Mouse (Mus musculus) T-helper 1 cell (primary cell): ENCODE data around the gene Ccnd3.

Source experiments
- in situ Hi-C: fragments of 300-600 bp; cut with MboI, MseI; formaldehyde crosslinking; loops from one replicate; pipeline ENCODE4 v1.15.1; 2025; ENCODE audit warnings: high pct_unique_total_duplicates

The Ccnd3 gene

DNA sequence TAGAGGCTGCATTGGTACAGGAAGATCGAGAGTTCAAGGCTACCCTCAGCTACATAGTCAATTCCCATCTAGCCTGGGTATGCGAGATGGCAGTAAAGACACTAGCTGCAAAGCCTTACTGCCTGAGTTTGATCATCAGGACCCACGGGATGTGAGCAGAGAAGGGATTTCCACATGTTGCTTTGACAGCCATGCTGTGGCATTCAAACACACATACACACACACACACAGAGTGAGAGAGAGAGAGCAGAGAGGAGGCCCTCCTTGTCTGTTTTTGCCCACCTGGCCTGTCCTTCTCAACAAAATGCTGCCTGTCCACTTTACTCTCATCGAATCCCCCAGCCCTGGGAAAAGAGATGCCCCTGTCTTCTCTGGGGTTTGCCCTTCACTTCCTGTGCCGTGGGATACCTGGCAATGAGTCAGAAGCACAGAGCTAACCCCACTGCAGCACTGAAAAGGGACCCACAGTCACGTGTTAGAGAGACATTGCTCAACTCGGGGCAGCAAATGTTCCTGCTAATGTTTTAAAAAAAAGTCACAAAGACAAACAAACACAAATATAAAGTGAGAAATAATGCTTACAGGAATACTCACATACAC lies 38.3 kb downstream of the Ccnd3 start:
- in situ Hi-C loops, result no loop called here

DNA sequence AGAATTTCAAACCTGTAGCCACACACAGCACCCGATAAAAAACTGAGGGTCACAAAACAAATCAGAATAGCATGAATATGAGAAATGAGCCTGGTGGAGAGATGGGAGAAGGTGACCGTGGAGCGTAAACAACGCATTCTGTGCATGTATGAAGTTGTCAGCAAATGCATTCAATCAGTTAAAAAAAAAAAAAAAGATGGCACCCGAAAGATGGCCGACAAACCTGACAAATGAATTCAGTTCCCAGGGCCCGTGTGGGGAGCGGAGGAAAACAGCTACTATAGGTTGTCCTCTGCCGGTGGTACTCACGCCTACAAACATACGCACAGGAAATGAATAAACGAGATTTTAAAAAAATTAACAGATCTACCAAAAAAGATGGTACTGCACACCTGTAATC lies 40.3 kb downstream of the Ccnd3 start:
- in situ Hi-C loops, result no loop called here

DNA sequence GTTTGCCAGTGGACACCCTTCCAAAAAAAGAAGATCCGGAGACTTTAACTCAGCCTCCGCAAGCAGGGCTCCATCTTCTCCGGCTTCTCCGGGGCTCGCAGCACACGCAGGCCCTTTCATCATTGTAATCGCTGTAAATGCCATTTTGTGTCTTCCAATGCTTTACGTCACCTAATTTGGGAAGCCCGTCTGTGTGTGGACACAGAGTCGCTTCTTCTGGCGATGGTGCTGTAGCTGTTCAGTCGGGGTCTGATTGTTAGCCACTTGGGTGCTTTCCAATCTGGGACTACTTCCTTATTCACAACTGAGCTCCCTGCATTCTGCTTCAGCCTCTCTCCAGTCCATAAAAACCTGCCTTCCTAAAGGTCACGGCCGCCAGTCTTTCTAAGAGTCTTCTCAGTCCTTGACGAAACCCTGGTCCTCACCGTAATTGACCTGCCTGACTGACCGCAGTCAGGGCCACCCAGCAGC lies 41.0 kb downstream of the Ccnd3 start:
- in situ Hi-C loops, result no loop called here

DNA sequence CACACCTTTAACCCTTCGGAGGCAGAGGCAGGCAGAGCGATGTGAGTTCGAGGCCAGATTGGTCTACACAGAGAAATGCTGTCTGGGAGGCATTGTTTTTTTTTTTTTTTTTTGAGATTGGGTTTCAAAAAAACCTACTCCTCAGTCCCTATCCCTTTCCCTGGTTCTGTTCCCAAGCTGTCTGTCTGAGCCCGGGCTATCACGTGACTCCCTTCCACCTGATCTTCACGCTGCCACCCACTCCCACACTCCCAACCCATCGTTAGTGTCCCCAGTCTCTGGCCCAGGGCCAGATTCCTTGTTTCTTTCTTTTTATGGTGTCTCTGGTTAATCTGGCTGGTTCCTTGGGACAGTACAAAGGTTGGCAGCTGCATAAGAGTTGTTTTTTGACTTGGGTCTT lies 46.2 kb downstream of the Ccnd3 start:
- in situ Hi-C loops, result no loop called here

DNA sequence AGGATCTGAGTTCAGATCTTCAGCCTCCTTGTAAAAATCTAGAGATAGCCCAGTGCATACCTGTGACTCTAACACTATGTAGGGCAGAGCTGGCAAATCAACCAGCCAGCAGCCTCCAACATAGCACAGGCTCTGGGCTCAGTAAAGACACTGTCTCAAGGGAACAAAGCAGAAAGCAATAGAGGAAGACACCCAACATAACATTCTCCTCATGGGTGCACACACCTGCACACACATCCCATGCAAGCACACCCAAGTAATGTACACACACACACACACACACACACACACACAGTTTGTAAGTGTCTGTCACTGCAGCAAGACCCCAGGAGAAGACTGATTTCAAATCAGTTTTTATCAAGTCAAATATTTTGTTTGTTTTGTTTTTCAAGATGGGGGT lies 48.1 kb downstream of the Ccnd3 start:
- in situ Hi-C loops, result no loop called here

DNA sequence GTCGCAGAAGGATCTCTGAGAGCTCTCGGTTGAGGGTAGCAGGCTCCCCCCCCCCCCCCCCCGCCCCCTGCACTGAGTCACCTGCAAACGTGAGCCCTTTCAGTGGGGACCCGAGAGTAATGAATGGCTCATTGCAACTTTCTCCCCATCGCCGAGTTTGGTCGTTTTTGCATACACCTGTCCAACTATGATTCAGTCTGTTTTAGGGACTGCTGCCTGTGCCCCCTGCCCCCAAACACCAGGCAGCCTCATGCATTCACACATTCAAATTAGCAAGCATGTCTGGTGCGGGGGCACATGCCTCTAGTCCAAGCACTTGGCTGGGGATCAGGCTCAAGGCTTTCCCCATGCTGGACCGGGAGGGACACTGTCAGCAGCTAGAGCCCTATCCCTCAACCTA lies 49.8 kb downstream of the Ccnd3 start:
- in situ Hi-C loops, result no loop called here

DNA sequence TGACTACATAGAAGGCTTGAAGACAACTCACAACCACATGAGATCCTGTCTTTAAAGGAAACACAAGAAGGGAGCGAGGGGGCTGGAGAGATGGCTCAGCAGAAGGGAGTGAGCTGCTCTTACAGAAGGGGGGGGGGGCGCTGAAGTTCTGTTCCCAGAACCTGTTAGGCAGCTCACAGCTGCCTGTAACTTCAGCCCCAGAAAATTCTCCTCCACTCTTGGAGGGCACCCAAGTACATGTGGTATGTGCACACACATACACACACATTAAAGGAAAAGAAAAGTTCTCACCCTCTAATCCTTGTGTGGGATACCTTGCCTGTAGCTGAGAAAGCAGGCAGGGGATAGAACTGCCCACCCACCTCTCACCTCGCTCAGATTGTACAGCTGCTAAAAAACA lies 52.3 kb downstream of the Ccnd3 start:
- in situ Hi-C loops, result no loop called here

DNA sequence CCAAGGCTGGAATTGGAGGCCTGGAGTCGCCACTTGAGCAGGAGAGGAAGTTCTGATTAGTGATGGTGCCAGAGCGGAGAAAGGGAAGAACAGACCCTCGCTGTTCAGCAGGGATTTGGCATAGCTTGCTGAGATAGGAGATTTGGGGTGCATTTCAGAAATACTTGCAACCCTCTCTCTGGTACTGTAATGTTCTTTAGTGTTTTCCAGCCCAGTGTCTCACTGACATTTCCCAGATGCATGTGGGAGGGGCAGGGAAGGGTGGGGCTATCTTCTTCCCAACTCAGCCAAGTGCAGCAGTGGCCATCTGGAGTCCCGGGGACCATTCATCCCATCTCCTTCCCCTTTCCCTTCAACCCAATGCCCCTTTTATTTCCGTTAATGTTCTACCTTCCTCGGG lies 54.9 kb downstream of the Ccnd3 start:
- in situ Hi-C loops, result no loop called here

DNA sequence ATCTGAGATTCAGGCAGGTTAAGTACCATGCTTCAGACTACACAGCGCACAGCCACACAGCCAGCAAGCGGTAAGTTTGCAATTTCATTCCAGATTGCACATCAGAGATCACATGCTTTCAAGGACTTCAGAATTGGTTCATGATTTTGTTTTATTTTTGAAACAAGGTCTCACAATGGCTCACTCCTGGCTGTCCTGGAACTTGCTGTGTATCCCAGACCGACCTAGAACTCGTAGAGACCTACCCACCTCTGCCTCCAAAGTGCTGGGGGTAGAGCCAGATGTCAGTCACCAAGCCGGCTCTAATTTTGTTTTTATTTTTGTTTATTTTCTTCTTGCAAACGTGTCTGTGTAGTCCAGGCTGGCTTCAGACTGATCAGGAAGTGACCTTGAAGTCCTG lies 58.0 kb downstream of the Ccnd3 start:
- in situ Hi-C loops, result no loop called here

DNA sequence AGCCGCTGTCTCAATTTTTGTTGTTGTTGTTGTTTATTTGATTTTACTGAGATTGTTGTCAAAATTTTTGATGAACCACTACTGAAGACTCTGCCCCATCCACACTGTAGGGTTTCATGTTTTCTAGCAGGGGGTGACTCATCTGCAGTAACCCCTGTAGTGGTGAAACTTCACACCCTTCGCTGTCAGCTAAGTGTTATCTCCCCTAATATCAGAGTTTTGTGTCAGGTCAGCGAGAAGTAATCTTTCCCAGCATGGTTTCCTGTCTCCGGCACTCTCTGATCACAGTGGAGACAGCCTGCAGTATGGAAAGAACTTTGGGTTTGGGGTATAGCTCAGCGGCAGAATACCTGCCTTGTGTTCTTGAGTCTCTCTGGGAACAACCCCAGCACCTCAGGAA lies 59.8 kb downstream of the Ccnd3 start:
- in situ Hi-C loops, result no loop called here

DNA sequence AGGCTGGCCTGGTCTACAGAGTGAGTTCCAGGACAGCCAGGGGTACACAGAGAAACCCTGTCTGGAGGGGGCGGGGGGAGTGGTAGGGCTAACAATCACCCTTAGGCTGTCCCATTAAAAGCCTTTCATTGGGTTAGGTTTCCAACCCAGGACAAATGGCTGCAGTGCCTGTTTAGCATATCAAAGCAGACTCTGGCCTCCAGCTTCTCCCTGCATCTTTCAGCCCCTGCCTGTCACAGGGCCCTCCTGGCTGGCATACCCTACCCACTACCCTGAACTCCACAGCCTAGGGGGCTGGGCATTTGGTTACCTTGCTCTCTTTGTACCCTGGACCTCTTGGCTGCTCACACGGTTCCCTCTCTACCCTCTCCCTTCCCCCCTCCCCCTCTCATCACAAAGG lies 61.3 kb downstream of the Ccnd3 start:
- in situ Hi-C loops, result no loop called here

DNA sequence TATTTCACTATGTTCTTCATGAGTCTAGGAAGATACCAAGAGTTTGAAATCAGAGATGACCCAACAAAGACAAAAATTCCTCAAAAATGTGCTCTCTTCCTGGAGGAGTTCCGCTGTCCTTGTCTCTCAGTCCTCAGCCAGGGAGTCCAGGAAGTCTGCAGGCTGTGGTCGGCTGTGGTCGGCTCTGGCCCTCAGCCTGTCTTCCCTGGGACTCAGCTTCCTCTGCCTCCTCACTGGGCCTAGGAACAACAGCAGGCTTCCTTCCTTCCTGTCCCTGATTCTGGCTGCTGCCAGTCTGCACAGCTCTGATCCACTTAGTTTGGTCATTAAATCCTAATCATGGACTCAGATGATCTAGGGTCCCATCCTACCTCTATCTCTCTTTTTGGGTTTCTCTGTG lies 62.4 kb downstream of the Ccnd3 start:
- in situ Hi-C loops, result no loop called here

DNA sequence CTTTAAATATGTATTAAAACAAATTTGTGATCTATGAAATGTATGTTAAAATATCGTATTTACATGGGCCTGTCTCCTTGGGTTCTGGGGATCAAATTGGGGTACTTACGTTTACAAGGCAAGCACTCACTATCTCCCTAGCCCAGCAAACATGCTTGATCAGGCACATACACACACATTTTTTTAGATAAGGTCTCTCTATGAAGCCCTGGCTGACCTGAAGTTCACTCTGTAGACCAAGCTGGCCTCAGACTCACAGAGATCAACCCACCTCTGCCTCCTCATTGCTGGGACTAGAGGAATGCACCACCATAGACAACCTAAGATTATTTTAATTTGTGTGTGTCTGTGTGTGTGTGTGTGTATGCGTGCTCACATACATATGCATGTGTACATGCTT lies 63.5 kb downstream of the Ccnd3 start:
- in situ Hi-C loops, result no loop called here

DNA sequence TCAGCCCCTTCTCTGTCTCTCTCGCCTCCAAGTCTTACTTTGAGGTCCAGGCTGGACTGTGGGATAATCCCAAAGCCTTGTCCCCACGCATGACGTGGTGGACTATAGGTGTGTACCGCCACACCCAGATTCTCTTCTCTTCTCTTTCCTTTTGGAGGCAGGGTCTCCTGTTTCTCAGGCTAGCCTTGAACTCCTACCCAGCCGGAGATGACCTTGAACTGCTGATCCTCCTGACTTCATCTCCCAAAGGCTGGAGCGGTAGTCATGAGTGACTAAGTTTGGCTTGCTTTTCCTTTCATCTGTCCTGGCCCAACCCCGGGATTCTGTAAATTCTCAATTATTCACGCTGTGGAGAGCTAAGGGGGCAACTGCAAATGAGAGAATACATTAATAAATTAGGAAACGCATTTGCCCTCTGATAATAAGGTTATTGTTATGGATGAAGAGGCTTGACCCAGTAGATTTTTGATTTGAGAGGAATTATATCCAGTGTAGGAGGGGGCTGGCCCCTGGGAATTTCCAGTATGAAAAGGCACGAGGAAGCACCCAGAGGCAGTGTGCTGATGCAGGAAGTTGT lies 64.2 kb downstream of the Ccnd3 start:
- in situ Hi-C loops, result no loop called here

DNA sequence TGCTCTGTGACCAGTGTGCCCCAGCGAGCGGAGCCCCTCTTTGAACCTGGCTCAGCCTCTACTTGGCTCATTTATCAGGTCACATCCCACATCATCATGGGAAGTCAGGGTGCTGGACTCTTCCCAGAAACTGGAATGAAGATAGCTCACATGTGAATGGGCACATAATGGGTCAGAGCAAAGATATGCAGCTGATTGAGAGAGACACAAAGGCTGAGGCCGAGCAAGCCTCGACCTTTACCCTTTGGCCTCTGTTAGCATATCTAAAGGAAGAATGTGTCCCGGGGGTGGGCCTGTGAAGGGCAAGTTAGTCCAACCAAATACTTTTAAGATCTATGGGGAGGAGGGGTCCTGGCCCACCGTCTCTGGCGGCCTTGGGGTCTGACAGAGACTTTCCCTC lies 66.8 kb downstream of the Ccnd3 start:
- in situ Hi-C loops, result no loop called here

DNA sequence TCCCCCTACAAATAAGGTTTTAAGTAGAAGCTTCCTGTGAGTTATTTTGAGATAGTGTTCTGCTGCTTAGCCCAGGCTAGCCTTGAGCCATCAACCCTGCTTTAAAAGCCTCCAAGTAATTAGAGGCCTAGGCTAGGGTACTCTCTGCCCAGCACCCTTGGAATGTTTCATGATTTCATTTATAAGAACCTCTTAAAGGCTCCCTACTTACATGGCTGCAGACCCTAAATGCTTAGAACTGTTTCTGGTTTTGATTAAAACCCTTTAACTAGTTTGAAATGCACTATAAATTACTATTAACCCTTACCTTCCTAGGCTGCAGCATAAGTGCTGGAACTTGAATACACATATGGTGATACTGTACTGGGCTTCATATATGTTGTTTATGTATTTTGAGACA lies 67.6 kb downstream of the Ccnd3 start:
- in situ Hi-C loops, result no loop called here

DNA sequence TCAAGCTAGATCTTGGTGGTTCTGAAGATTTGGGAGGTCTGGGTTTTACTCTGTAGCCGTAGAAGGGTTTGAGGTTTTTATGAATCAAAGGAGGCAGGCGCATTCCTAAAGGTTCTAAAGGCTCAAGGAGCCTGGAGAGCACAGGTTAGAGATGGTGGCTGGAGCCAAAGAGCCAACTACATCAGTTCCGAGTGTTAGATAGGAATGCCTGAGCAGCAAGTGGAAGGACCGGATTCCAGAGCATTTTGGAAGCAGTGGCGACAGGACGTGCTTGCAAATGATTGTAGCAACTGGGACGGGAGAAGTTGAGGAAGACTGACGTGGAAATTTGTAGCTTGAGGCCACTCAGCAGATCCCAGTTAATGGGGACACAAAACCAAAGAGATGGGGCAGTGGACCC lies 69.2 kb downstream of the Ccnd3 start:
- in situ Hi-C loops, result no loop called here

DNA sequence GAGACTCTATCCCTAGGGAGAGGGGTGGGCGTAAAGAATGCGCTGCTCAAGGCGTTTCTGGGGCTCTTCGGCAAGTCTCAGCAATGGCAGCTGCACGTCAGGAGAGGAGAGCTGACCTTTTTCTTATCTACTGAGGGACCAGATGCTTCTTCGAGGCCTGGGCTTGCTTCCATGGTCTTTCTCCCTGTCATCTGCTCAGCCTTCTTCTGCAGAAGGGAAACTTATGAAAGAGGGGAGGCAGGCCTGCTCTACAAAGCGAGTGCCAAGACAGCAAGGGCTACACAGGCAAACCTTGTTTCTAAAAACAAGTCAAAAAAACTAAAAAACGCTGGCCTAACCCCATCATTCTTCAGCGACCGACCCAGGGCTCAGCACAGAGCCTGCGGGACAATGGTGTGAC lies 70.0 kb downstream of the Ccnd3 start:
- in situ Hi-C loops, result no loop called here

DNA sequence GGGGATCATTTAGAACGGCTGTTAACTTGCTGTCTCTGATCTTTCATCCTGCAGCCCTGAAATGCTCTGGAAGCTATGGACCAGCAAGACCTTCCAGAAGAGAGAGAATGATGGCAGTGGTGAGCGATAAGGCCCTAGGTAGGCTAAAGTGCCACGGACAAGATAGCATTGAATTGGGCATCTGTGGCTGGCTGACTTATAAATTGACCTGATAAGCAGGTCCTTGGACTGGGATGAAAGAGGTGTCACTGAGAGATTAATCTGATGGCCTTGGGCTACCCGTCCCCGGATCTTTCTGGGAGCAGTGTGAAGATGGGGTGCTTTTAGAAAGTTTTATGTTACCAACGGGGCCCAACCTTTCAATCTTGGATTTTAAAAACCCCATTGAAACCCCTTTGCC lies 73.8 kb downstream of the Ccnd3 start:
- in situ Hi-C loops, result no loop called here

DNA sequence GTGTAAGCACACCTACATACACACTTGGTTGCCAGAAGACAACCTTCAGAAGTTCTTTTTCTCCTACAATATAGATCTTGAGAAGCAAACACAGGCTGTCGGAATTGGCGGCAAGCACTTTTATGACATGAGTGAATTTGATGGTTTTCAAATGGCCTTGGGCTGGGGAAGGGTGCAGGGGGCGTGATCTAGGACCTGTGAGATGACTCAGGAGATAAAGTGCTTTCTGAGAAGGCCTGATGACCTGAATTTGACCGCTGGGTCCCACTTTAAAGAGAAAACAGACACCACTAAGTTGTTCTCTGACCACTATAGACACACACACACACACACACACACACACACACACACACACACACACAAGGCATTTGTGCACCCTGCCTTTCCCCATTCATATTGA lies 76.1 kb downstream of the Ccnd3 start:
- in situ Hi-C loops, result no loop called here

DNA sequence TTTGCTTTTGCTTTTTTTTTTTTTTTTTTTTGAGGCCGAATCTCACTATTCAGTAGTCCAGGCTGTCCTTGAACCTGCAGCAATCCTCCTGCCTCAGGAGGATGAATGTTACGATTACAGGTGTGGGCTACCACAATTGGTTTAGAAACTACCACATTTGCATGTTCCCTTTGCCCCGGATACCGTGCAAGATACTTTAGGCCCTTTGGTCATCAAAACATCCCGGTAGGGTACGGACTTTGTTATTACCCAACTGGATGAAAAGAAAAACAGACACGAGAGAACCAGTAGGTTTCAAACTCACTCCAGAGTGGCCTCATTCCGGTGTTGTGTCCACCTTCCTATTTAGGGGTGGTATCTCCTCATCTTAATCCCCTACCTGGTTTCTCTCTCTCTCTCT lies 83.7 kb downstream of the Ccnd3 start:
- in situ Hi-C loops, result no loop called here

DNA sequence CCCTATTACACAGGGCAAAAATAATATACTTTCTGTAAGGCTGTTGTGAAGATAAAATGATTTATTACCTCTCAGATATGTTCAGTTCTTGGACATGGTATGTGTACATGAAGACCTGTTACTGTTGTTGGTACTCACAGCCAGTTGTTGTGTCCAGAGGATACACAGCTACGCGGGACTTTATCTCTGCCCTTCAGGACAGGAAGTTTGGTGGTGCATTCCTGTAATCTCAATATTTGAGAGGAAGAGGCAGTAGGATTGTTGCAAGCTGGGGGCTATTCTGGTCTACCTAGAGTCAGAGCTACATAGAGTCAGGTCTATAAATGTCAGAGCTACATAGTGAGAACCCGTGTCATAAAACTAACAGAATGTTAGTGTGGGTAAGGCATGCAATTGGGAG lies 86.2 kb downstream of the Ccnd3 start:
- in situ Hi-C loops, result no loop called here

DNA sequence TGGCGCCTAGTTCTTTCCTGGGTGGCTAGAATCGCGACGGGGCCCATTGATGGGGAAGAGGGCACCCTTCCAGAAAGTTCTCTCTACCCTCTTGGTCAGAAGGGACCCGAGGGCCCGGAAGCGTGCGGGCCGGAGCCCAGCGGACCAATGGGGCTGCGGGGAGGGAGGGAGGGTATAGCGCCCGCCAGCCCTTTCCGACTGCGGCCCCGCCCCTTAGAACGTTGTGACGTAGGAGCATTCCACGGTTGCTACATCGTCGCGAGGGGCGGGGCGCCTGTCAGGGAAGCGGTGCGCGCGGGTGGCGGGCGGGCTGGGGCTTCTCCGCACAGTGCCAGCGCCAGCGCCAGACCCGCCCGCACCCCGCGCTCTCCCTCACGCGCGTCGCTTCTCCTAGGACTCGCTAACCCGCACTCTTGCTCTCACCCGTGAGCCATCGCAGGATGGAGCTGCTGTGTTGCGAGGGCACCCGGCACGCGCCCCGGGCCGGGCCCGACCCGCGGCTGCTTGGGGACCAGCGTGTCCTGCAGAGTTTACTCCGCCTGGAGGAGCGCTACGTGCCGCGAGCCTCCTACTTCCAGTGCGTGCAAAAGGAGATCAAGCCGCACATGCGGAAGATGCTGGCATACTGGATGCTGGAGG lies 88.5 kb downstream of the Ccnd3 start:
- in situ Hi-C loops, result no loop called here

DNA sequence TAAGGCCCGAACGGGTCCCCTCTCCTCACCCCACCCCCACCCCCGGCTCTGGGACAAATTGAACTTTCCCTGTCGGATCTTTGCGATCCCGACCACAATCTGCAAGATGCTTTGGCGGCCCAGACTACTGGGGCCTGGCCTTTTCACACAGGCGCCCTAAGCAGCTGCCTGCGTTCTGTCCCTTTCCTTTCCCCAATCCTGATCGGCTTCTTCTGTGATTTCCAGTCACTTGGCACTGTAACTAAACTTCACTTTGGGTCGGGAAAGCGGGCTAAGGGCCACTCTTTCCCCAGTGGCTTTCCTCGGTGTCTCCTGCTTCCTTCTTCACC lies 89.0 kb downstream of the Ccnd3 start:
- in situ Hi-C loops, result no loop called here
